Mouse (Mus musculus): ENCODE data around the gene Crkl.
"Not testable (repeated sequence)": the region's sequence is repeated elsewhere in the genome, so short reads cannot be mapped to it uniquely, and the experiment has no call there.

Crkl gene

GRCm38 (mm10) chr16:17488478-17489468, 37.0 kb downstream of the Crkl start:
- DNase-seq = peak; percentile 48 to 67

GRCm38 (mm10) chr16:17489469-17490111, 37.8 kb downstream of the Crkl start, which contains the start of gene Aifm3:
TSS of gene Aifm3 (plus strand) at chr16:17489611.
- DNase-seq = peak; percentile 53 to 74

- peak; percentile 48 to 56 for DNase-seq
Observed at GRCm38 (mm10) chr16:17491154-17491553, 39.4 kb downstream of the Crkl start.

GRCm38 (mm10) chr16:17491896-17492561, 40.2 kb downstream of the Crkl start:
- peak; percentile 77 to 78 for DNase-seq

GRCm38 (mm10) chr16:17496499-17497305, 44.9 kb downstream of the Crkl start:
- DNase-seq = peak; percentile 81 to 85

GRCm38 (mm10) chr16:17499249-17499883, 47.6 kb downstream of the Crkl start:
- peak; percentile 61 to 73 for DNase-seq

- DNase-seq = no peak
Observed at GRCm38 (mm10) chr16:17502681-17503080, 50.9 kb downstream of the Crkl start.

GRCm38 (mm10) chr16:17507018-17507552, 55.3 kb downstream of the Crkl start:
- no peak for DNase-seq

- DNase-seq = not testable (repeated sequence)
Observed at GRCm38 (mm10) chr16:17508031-17508430, 56.2 kb downstream of the Crkl start.

- DNase-seq = peak; percentile 91 to 94
Observed at GRCm38 (mm10) chr16:17508546-17509239, 56.9 kb downstream of the Crkl start, which contains the start of gene Lztr1. TSS of gene Lztr1 (plus strand) at chr16:17508688.

GRCm38 (mm10) chr16:17509240-17509597, 57.4 kb downstream of the Crkl start:
- DNase-seq = no peak

GRCm38 (mm10) chr16:17510143-17510542, 58.4 kb downstream of the Crkl start:
- DNase-seq = no peak

GRCm38 (mm10) chr16:17510686-17511085, 58.9 kb downstream of the Crkl start:
- no peak for DNase-seq

- peak; percentile 55 to 62 for DNase-seq
Observed at GRCm38 (mm10) chr16:17511431-17511830, 59.6 kb downstream of the Crkl start.

GRCm38 (mm10) chr16:17518910-17519309, 67.1 kb downstream of the Crkl start:
- no peak for DNase-seq

- no peak for DNase-seq
Observed at GRCm38 (mm10) chr16:17524156-17524555, 72.4 kb downstream of the Crkl start.

GRCm38 (mm10) chr16:17525524-17525923, 73.7 kb downstream of the Crkl start:
- no peak for DNase-seq

GRCm38 (mm10) chr16:17526223-17526622, 74.4 kb downstream of the Crkl start:
- DNase-seq = no peak

GRCm38 (mm10) chr16:17527606-17528005, 75.8 kb downstream of the Crkl start:
- DNase-seq = no peak

GRCm38 (mm10) chr16:17528276-17528675, 76.5 kb downstream of the Crkl start:
- DNase-seq = no peak

Measured in cerebellum, postnatal 14 days (tissue).